Mouse (Mus musculus): ENCODE results near the gene Rps6kb2.

DNA sequence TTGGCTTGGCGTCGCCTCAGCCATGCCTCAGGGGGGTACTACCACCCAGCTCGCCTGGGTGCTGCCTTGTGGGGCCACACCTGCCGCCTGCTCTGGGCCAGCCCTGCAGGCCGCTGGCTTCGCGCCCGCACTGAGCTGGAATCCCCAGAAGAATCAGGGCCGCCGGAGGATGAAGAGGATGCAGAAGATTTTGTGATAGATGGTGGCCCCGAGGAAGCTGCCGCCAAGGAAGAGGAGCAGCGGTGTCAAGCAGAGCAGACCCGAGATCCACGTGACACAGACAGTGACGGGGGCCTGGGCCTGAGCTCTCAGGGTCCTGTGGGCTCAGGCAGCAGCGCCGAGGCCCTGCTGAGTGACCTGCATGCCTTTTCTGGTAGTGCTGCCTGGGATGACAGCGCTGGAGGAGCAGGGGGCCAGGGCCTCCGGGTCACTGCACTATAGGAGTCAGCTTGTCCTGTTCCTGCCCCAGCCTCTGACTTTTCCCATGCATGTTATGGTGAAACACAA is 7.0 kb downstream of the Rps6kb2 start:
- no peak for TF ChIP-seq POLR2A (IDR thresholded peaks at IDR 0.05; ENCODE audit: low read depth, low read length)
- no peak for TF ChIP-seq CTCF (IDR thresholded peaks at IDR 0.05; ENCODE audit: extremely low read depth, insufficient read length, insufficient replicate concordance, low read depth, low read length)
